Mouse (Mus musculus): ENCODE measurements around the gene Herpud1.
"Not testable (repeated sequence)": the region's sequence is repeated elsewhere in the genome, so short reads cannot be mapped to it uniquely, and the experiment has no call there.

Herpud1 gene

GRCm38 (mm10) chr8:94399361-94399953 is 13.2 kb downstream of the Herpud1 start:
- DNase-seq (ENCODE audit: inconsistent age in 2 of 2, low spot score in 1 of 2), result no peak

- not testable (repeated sequence) for DNase-seq (ENCODE audit: inconsistent age in 2 of 2, low spot score in 1 of 2)
These were observed 13.7 kb downstream of the Herpud1 start for GRCm38 (mm10) chr8:94399957-94400356.

GRCm38 (mm10) chr8:94408443-94409080 is 22.3 kb downstream of the Herpud1 start:
- DNase-seq (ENCODE audit: inconsistent age in 2 of 2, low spot score in 1 of 2), result no peak

GRCm38 (mm10) chr8:94409523-94409922 is 23.3 kb downstream of the Herpud1 start:
- DNase-seq (ENCODE audit: inconsistent age in 2 of 2, low spot score in 1 of 2), result no peak

- no peak for DNase-seq (ENCODE audit: inconsistent age in 2 of 2, low spot score in 1 of 2)
These were observed 26.3 kb downstream of the Herpud1 start for GRCm38 (mm10) chr8:94412518-94412917.

- no peak for DNase-seq (ENCODE audit: inconsistent age in 2 of 2, low spot score in 1 of 2)
These were observed 27.3 kb downstream of the Herpud1 start for GRCm38 (mm10) chr8:94413509-94413908.

- DNase-seq (ENCODE audit: inconsistent age in 2 of 2, low spot score in 1 of 2), result no peak
These were observed 29.0 kb downstream of the Herpud1 start for GRCm38 (mm10) chr8:94415218-94415617.

- no peak for DNase-seq (ENCODE audit: inconsistent age in 2 of 2, low spot score in 1 of 2)
These were observed 31.8 kb downstream of the Herpud1 start for GRCm38 (mm10) chr8:94418017-94418416.

GRCm38 (mm10) chr8:94422270-94422669 is 36.0 kb downstream of the Herpud1 start:
- no peak for DNase-seq (ENCODE audit: inconsistent age in 2 of 2, low spot score in 1 of 2)

- DNase-seq (ENCODE audit: inconsistent age in 2 of 2, low spot score in 1 of 2), result peak in 1 of 2 experiments; percentile 37
These were observed 41.7 kb downstream of the Herpud1 start for GRCm38 (mm10) chr8:94427953-94428352.

- DNase-seq (ENCODE audit: inconsistent age in 2 of 2, low spot score in 1 of 2), result no peak
These were observed 42.2 kb downstream of the Herpud1 start for GRCm38 (mm10) chr8:94428420-94428819.

- DNase-seq (ENCODE audit: inconsistent age in 2 of 2, low spot score in 1 of 2), result no peak
These were observed 43.1 kb downstream of the Herpud1 start for GRCm38 (mm10) chr8:94429376-94429775.

- DNase-seq (ENCODE audit: inconsistent age in 2 of 2, low spot score in 1 of 2), result no peak
These were observed 46.0 kb downstream of the Herpud1 start for GRCm38 (mm10) chr8:94432212-94432611.

GRCm38 (mm10) chr8:94433981-94434466 is 47.8 kb downstream of the Herpud1 start, which contains the start of gene Nlrc5:
Gene Nlrc5, plus strand, starts transcription at chr8:94434356.
- peak; percentile 84 to 94 for DNase-seq (ENCODE audit: inconsistent age in 2 of 2, low spot score in 1 of 2)

GRCm38 (mm10) chr8:94434958-94435357 is 48.7 kb downstream of the Herpud1 start:
- DNase-seq (ENCODE audit: inconsistent age in 2 of 2, low spot score in 1 of 2), result no peak

GRCm38 (mm10) chr8:94435397-94436111 is 49.3 kb downstream of the Herpud1 start:
- DNase-seq (ENCODE audit: inconsistent age in 2 of 2, low spot score in 1 of 2), result no peak

- DNase-seq (ENCODE audit: inconsistent age in 2 of 2, low spot score in 1 of 2), result no peak
These were observed 49.9 kb downstream of the Herpud1 start for GRCm38 (mm10) chr8:94436112-94436572.

- no peak for DNase-seq (ENCODE audit: inconsistent age in 2 of 2, low spot score in 1 of 2)
These were observed 50.7 kb downstream of the Herpud1 start for GRCm38 (mm10) chr8:94436900-94437299.

GRCm38 (mm10) chr8:94438659-94439058 is 52.4 kb downstream of the Herpud1 start:
- no peak for DNase-seq (ENCODE audit: inconsistent age in 2 of 2, low spot score in 1 of 2)

- no peak for DNase-seq (ENCODE audit: inconsistent age in 2 of 2, low spot score in 1 of 2)
These were observed 53.5 kb downstream of the Herpud1 start for GRCm38 (mm10) chr8:94439691-94440090.

- no peak for DNase-seq (ENCODE audit: inconsistent age in 2 of 2, low spot score in 1 of 2)
These were observed 54.2 kb downstream of the Herpud1 start for GRCm38 (mm10) chr8:94440389-94440788.

GRCm38 (mm10) chr8:94441686-94442085 is 55.4 kb downstream of the Herpud1 start:
- no peak for DNase-seq (ENCODE audit: inconsistent age in 2 of 2, low spot score in 1 of 2)
